Mouse (Mus musculus) CH12.LX (cell line): Measurements from ENCODE around the gene Fam160a1. TPM values are rescaled to one million over a fixed set of nuclear protein-coding genes. Genes with fewer than 3 reads are reported as not detected.

Experiments
- DNase-seq: peaks from one replicate; pipeline ENCODE4 v3.0.0-alpha.2; 2013; ENCODE audit errors: extremely low read depth
- H3K27ac ChIP-seq: 2 replicates; pipeline ENCODE4 v1.5.1; 2012; ENCODE audit warnings: low read depth, mild to moderate bottlenecking, control low read depth, moderate library complexity; ENCODE audit not compliant: insufficient read depth
- H3K27me3 ChIP-seq: replicated peaks from 2 replicates; pipeline ENCODE3; 2012; ENCODE audit warnings: inconsistent platforms
- H3K36me3 ChIP-seq, 2 experiments: replicated peaks in 1 of 2; 2 replicates each; pipeline versions ENCODE3 to v1.6.1; 2012; ENCODE audit warnings: inconsistent platforms in 1 of 2, low read length in 1 of 2, mild to moderate bottlenecking in 1 of 2, mixed read lengths in 1 of 2, moderate library complexity in 1 of 2; ENCODE audit not compliant: control insufficient read depth in 1 of 2, insufficient read depth in 1 of 2
- H3K4me1 ChIP-seq, 2 experiments: 2 replicates each; pipeline ENCODE4 v1.6.1; 2012; ENCODE audit warnings: inconsistent platforms in 1 of 2, moderate library complexity in 1 of 2; ENCODE audit not compliant: insufficient read depth in 2 of 2, control insufficient read depth in 1 of 2
- H3K4me2 ChIP-seq: 2 replicates; pipeline ENCODE4 v1.6.1; 2012; ENCODE audit warnings: low read depth, mild to moderate bottlenecking, control low read depth; ENCODE audit not compliant: poor library complexity, insufficient read depth, severe bottlenecking
- H3K4me3 ChIP-seq, 3 experiments: fragments of 150-350 bp in 1 of 3; sonication (generic) in 1 of 3; replicated peaks in 1 of 3; 2 replicates each; pipeline versions ENCODE3 to v1.5.1; 2011 to 2012; ENCODE audit warnings: low read depth in 2 of 3, low read length in 2 of 3, mild to moderate bottlenecking in 2 of 3, moderate library complexity in 2 of 3, control low read depth in 1 of 3, improper control_type of control experiment in 1 of 3, inconsistent platforms in 1 of 3, mixed read lengths in 1 of 3; ENCODE audit not compliant: poor library complexity in 1 of 3
- H3K79me2 ChIP-seq: replicated peaks from 2 replicates; pipeline ENCODE4 v1.6.1; 2012; ENCODE audit warnings: mild to moderate bottlenecking, moderate library complexity; ENCODE audit not compliant: control insufficient read depth, poor library complexity, insufficient read depth, severe bottlenecking; ENCODE audit errors: extremely low read depth
- H3K9ac ChIP-seq: 2 replicates; pipeline ENCODE4 v1.6.1; 2012; ENCODE audit warnings: low read depth, mild to moderate bottlenecking, control low read depth, moderate library complexity; ENCODE audit not compliant: insufficient read depth
- H3K9me3 ChIP-seq: replicated peaks from 2 replicates; pipeline ENCODE3; 2012; ENCODE audit warnings: low read length, inconsistent platforms, mixed read lengths
- BHLHE40 ChIP-seq: IDR thresholded peaks from 2 replicates; pipeline ENCODE4 v1.6.1; 2011; ENCODE audit warnings: mild to moderate bottlenecking, low read depth, low read length, improper control_type of control experiment
- CHD1 ChIP-seq: IDR thresholded peaks from 2 replicates; pipeline ENCODE4 v1.6.1; 2012; ENCODE audit warnings: low read depth, low read length, improper control_type of control experiment, inconsistent platforms
- CTCF ChIP-seq, 2 experiments: IDR thresholded peaks in 1 of 2; conservative IDR thresholded peaks in 1 of 2; 2 replicates each; pipeline ENCODE4 v1.5.1; 2011 to 2012; ENCODE audit warnings: low read depth in 2 of 2, low read length in 2 of 2, improper control_type of control experiment in 1 of 2, inconsistent platforms in 1 of 2, mild to moderate bottlenecking in 1 of 2, moderate library complexity in 1 of 2
- EP300 ChIP-seq: IDR thresholded peaks from 2 replicates; pipeline ENCODE4 v1.6.1; 2011; ENCODE audit warnings: low read length, improper control_type of control experiment
- IRF4 ChIP-seq: IDR thresholded peaks from 2 replicates; pipeline ENCODE4 v1.6.1; 2014; ENCODE audit warnings: low read depth, mild to moderate bottlenecking, inconsistent platforms, low read length, improper control_type of control experiment
- JUND ChIP-seq: conservative IDR thresholded peaks from 2 replicates; pipeline ENCODE4 v1.6.1; 2011; ENCODE audit warnings: low read depth, low read length, improper control_type of control experiment
- MAFK ChIP-seq: IDR thresholded peaks from 2 replicates; pipeline ENCODE4 v1.6.1; 2011; ENCODE audit warnings: low read length, improper control_type of control experiment; ENCODE audit not compliant: insufficient replicate concordance
- MYC ChIP-seq: IDR thresholded peaks from 2 replicates; pipeline ENCODE4 v1.6.1; 2011; ENCODE audit warnings: low read depth, mild to moderate bottlenecking, improper control_type of control experiment, low read length
- NELFE ChIP-seq: IDR thresholded peaks from 2 replicates; pipeline ENCODE4 v1.6.1; 2011; ENCODE audit warnings: low read depth, low read length, improper control_type of control experiment
- PAX5 ChIP-seq: IDR thresholded peaks from 2 replicates; pipeline ENCODE4 v1.6.1; 2012; ENCODE audit warnings: low read length, inconsistent platforms, mixed read lengths
- POLR2A ChIP-seq: IDR thresholded peaks from 2 replicates; pipeline ENCODE4 v1.6.1; 2011; ENCODE audit warnings: low read depth, mild to moderate bottlenecking, improper control_type of control experiment, low read length
- POLR2AphosphoS2 ChIP-seq: IDR thresholded peaks from 2 replicates; pipeline ENCODE4 v1.6.1; 2011; ENCODE audit warnings: low read depth, low read length, improper control_type of control experiment
- RCOR1 ChIP-seq: conservative IDR thresholded peaks from 2 replicates; pipeline ENCODE4 v1.6.1; 2012; ENCODE audit warnings: low read depth, mild to moderate bottlenecking, inconsistent platforms, low read length, improper control_type of control experiment
- SIN3A ChIP-seq: IDR thresholded peaks from 2 replicates; pipeline ENCODE4 v1.6.1; 2012; ENCODE audit warnings: low read length, improper control_type of control experiment, inconsistent platforms
- SMC3 ChIP-seq: IDR thresholded peaks from 2 replicates; pipeline ENCODE4 v1.6.1; 2011; ENCODE audit warnings: low read depth, low read length, improper control_type of control experiment
- USF2 ChIP-seq: conservative IDR thresholded peaks from 2 replicates; pipeline ENCODE4 v1.6.1; 2011; ENCODE audit warnings: low read depth, low read length, improper control_type of control experiment
- ZC3H11A ChIP-seq: IDR thresholded peaks from 2 replicates; pipeline ENCODE4 v1.6.1; 2012; ENCODE audit warnings: low read depth, mild to moderate bottlenecking, inconsistent platforms, low read length, improper control_type of control experiment
- dilution Hi-C: fragments of 300-500 bp; cut with MboI; formaldehyde crosslinking; loops from 2 replicates; pipeline ENCODE4 v1.14.3; 2020; ENCODE audit warnings: low sequenced_read_pairs; ENCODE audit not compliant: extremely low pct_unique_long_range_greater_than_20kb, extremely low pct_ligation_motif_present
- in situ Hi-C: fragments of 300-500 bp; cut with MboI; formaldehyde crosslinking; loops from 3 replicates; pipeline ENCODE4 v1.14.3; 2019; ENCODE audit warnings: low sequenced_read_pairs, low pct_ligation_motif_present, low pct_unique_long_range_greater_than_20kb, mixed read lengths
- polyA plus RNA-seq: library from polyadenylated mRNA; unstranded; fragments of >175 nt; gene quantifications from 2 replicates; pipeline ENCODE4 v1.2.1, GENCODE M21; 2012; ENCODE audit warnings: low read depth; ENCODE audit not compliant: insufficient read length
- total RNA-seq, 2 experiments: library from RNA; depleted of rRNA; stranded (reverse); fragments of 300-350 nt in 1 of 2; fragments of >200 nt in 1 of 2; gene quantifications; 2 replicates each; pipeline ENCODE4 v1.2.3; 2012 to 2014

The Fam160a1 gene
- total and polyA plus RNA-seq, 3 experiments = 0.17 to 0.41 (median 0.20) TPM

GRCm38 (mm10) chr3:85793166-85793565, 23.9 kb downstream of the Fam160a1 start:
- in situ Hi-C loops (no loop called here), dilution Hi-C loops (no loop called here)
- Histone ChIP-seq H3K4me3 (no peak overlapping the region), H3K9ac (no peak overlapping the region), H3K4me2 (no peak overlapping the region), H3K4me1 (no peaks in the 10 kb centered on the region), H3K27me3 (no peaks in the 10 kb centered on the region), H3K9me3 (no peaks in the 10 kb centered on the region), H3K36me3 (no peaks in the 10 kb centered on the region), H3K79me2 (no peaks in the 10 kb centered on the region), H3K27ac (no peak overlapping the region)
- no peak for DNase-seq
- no peak for TF ChIP-seq POLR2AphosphoS2
- no peak for TF ChIP-seq POLR2A
- no peak for TF ChIP-seq BHLHE40
- no peak for TF ChIP-seq MAFK
- no peak for TF ChIP-seq PAX5
- TF ChIP-seq JUND = no peak
- no peak for TF ChIP-seq SMC3
- TF ChIP-seq MYC = no peak
- no peak for TF ChIP-seq NELFE
- TF ChIP-seq EP300 = no peak
- TF ChIP-seq CHD1 = no peak
- TF ChIP-seq RCOR1 = no peak

- Histone ChIP-seq H3K4me3 (no peak overlapping the region), H3K9me3 (no peaks in the 10 kb centered on the region), H3K79me2 (no peaks in the 10 kb centered on the region), H3K27me3 (no peaks in the 10 kb centered on the region), H3K9ac (no peak overlapping the region), H3K4me2 (no peak overlapping the region), H3K36me3 (no peaks in the 10 kb centered on the region), H3K27ac (no peak overlapping the region), H3K4me1 (no peaks in the 10 kb centered on the region)
- TF ChIP-seq MAFK (no peak), POLR2AphosphoS2 (no peak), EP300 (no peak), CTCF (conservative IDR thresholded peaks at IDR 0.05 in 1 of 2, IDR thresholded peaks at IDR 0.05 in 1 of 2; ENCODE audit: low read depth in 2 of 2, low read length in 2 of 2) (no peak), CHD1 (no peak), USF2 (no peak), ZC3H11A (no peak), SIN3A (no peak), IRF4 (no peak)
- in situ Hi-C loops (no loop called here), dilution Hi-C loops (no loop called here)
- no peak for DNase-seq
Measured at GRCm38 (mm10) chr3:85789748-85790147, 27.3 kb downstream of the Fam160a1 start.
